Mouse (Mus musculus) liver, embryonic 14.5 days (tissue): ENCODE measurements around the gene Slc25a24. TPM values are rescaled to one million over a fixed set of nuclear protein-coding genes. Genes with fewer than 3 reads are reported as not detected.

Experiments
- ATAC-seq: fragments of 200-750 bp; cut with Nextera tagmentation; 2 replicates; pipeline ENCODE4 v1.8.0; 2017; ENCODE audit warnings: moderate number of reproducible peaks, mild to moderate bottlenecking, moderate library complexity; ENCODE audit not compliant: insufficient read depth
- DNase-seq, 3 experiments: peaks; one replicate each; pipeline ENCODE4 v3.0.0-alpha.2; 2012 to 2013; ENCODE audit warnings: low read depth in 3 of 3, low spot score in 3 of 3
- H3K27ac ChIP-seq: fragments of 300-500 bp; sonication (generic); 2 replicates; pipeline ENCODE4 v1.5.1; 2014; ENCODE audit warnings: moderate library complexity, mild to moderate bottlenecking, control low read depth, inconsistent platforms
- H3K27me3 ChIP-seq: fragments of 300-500 bp; sonication (generic); 2 replicates; pipeline ENCODE4 v1.6.1; 2014; ENCODE audit warnings: mild to moderate bottlenecking, low read length, moderate library complexity; ENCODE audit not compliant: control insufficient read depth, insufficient read depth
- H3K36me3 ChIP-seq: fragments of 300-500 bp; sonication (generic); replicated peaks from 2 replicates; pipeline ENCODE4 v1.6.1; 2014; ENCODE audit warnings: low read depth; ENCODE audit not compliant: control insufficient read depth, insufficient read depth
- H3K4me1 ChIP-seq, 2 experiments: fragments of 200-500 bp in 1 of 2; fragments of 300-500 bp in 1 of 2; sonication (generic) in 1 of 2; replicated peaks; 2 replicates each; pipeline ENCODE4 v1.6.1; 2012 to 2014; ENCODE audit warnings: antibody characterized with exemption in 1 of 2, inconsistent platforms in 1 of 2, low read length in 1 of 2; ENCODE audit not compliant: control insufficient read depth in 2 of 2, insufficient read depth in 2 of 2
- H3K4me2 ChIP-seq: fragments of 300-500 bp; sonication (generic); 2 replicates; pipeline ENCODE4 v1.6.1; 2014; ENCODE audit warnings: low read depth, mild to moderate bottlenecking, control low read depth, moderate library complexity
- H3K4me3 ChIP-seq, 2 experiments: fragments of 200-500 bp in 1 of 2; fragments of 300-500 bp in 1 of 2; sonication (generic) in 1 of 2; 2 replicates each; pipeline ENCODE4 v1.5.1; 2012 to 2014; ENCODE audit warnings: low read depth in 2 of 2, low read length in 2 of 2, mild to moderate bottlenecking in 2 of 2, control low read depth in 1 of 2, inconsistent platforms in 1 of 2, moderate library complexity in 1 of 2; ENCODE audit not compliant: insufficient read depth in 1 of 2
- H3K9ac ChIP-seq: fragments of 300-500 bp; sonication (generic); replicated peaks from 2 replicates; pipeline ENCODE4 v1.6.1; 2014; ENCODE audit warnings: mild to moderate bottlenecking, control low read depth, moderate library complexity
- H3K9me3 ChIP-seq: fragments of 300-500 bp; sonication (generic); 2 replicates; pipeline ENCODE4 v1.6.1; 2016; ENCODE audit warnings: low read length, mixed read lengths; ENCODE audit not compliant: control insufficient read depth
- CTCF ChIP-seq: IDR thresholded peaks from 2 replicates; pipeline ENCODE4 v1.5.1; 2016; ENCODE audit warnings: antibody characterized with exemption, low read depth, control low read depth
- EP300 ChIP-seq: IDR thresholded peaks from 2 replicates; pipeline ENCODE4 v1.6.1; 2016; ENCODE audit warnings: antibody characterized with exemption, low read depth
- WGBS: fragments of 180-500 bp; shearing (Covaris S2); extraction: QIAGEN DNeasy Blood & Tissue Kit; methylation state at CpG from one replicate; pipeline ENCODE4 v1.1.7; 2014; ENCODE audit not compliant: insufficient replicate concordance; 5-methylcytosine and 5-hydroxymethylcytosine counted together
- polyA plus RNA-seq, 2 experiments: library from polyadenylated mRNA; depleted of rRNA in 1 of 2; stranded (reverse) in 1 of 2; unstranded in 1 of 2; fragments of >200 nt; fragmentation: Nextera tagmentation in 1 of 2; extraction: Ambion mirVana in 1 of 2; gene quantifications; 2 replicates each; pipeline versions ENCODE4 v1.2.1 to v1.2.3; 2012 to 2014

The Slc25a24 gene
- polyA plus RNA-seq, 2 experiments = 2.2 to 3.7 TPM

DNA sequence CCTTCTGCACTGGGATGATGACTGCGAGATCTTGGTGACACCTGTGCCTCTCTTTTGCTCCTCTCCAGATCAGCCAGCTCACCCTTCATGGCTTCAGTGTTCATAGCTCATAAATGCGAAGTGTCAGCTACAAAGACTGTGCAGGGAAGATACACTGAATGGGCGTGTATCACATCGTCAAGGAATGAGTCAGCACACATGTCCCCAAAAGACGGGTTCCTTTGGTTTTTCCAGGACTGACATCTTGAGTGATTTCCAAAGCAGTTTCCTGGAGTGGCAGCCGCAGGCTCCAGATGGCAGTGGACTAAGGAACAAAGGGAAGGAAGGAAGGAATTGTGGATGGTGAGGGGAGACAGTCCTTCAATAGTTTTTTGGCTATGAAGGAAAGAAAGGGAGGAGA lies 55.8 kb downstream of the Slc25a24 start:
- 11% methylated on average over 6 of the region's 6 CpGs for WGBS
- ATAC-seq (no peak), DNase-seq (no peak)
- no peaks in the 10 kb centered on the region for H3K4me1 ChIP-seq
- no peaks in the 10 kb centered on the region for H3K27me3 ChIP-seq
- no peaks in the 10 kb centered on the region for H3K9me3 ChIP-seq
- H3K4me2 ChIP-seq = no peak overlapping the region
- H3K27ac ChIP-seq = no peak overlapping the region
- no peak overlapping the region for H3K9ac ChIP-seq
- TF ChIP-seq EP300 (no peak), CTCF (no peak)
- no peak overlapping the region for H3K4me3 ChIP-seq
- no peaks in the 10 kb centered on the region for H3K36me3 ChIP-seq

DNA sequence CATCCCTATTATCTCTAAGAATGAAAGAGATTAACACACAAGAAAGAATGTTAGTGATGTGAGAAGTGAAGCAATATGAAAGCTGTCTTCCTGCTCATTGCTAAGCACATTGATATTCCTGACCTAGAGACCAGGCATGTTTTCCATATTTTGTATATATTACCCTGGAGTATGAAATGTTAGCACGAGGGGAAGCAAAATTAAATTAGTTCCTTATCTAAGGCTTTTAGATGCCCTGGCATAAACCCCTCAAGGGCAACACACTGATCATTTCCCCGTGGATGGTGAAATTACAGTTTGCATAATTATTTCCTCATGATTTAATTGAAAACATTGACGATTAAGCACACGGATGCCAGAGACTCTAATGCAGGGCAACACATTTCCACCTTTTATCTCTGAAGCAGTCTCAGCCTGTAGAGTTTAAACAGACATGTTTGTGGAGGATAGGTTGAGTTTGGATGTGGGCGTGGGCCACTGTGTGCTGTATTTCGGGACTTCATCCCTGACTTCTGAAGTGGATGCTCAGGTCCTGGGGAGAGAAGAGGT lies 56.7 kb downstream of the Slc25a24 start:
- DNase-seq (no peak), ATAC-seq (no peak)
- Histone ChIP-seq H3K4me2 (no peak overlapping the region), H3K4me3 (no peak overlapping the region), H3K27me3 (no peaks in the 10 kb centered on the region), H3K27ac (no peak overlapping the region), H3K4me1 (no peaks in the 10 kb centered on the region), H3K36me3 (no peaks in the 10 kb centered on the region), H3K9me3 (no peaks in the 10 kb centered on the region), H3K9ac (no peak overlapping the region)
- TF ChIP-seq CTCF (no peak), EP300 (no peak)
- 60% methylated on average over 6 of the region's 6 CpGs for WGBS

DNA sequence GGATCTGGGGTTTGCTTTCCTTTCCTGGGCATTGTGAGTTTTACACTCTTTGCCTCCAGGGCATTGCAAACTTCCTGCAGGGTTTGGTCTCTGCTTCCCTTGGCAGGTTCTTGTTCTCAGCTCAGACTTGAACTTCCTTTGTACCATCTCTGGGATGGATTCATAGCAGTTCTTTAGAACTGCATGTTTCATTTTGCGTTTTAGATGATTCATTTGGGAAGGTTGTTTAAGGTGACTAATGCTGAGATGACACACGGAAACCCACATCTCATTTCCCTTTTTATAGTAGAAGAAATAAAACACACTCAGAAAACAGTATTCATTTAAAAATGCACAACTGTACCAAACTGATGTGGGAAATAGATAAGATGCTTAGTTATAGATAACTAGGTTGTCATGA lies 73.2 kb downstream of the Slc25a24 start:
- WGBS = 49% methylated on average over 2 of the region's 2 CpGs
- no peak overlapping the region for H3K9ac ChIP-seq
- DNase-seq (no peak), ATAC-seq (no peak)
- H3K4me1 ChIP-seq = no peaks in the 10 kb centered on the region
- H3K27ac ChIP-seq = no peak overlapping the region
- no peaks in the 10 kb centered on the region for H3K36me3 ChIP-seq
- H3K4me2 ChIP-seq = no peak overlapping the region
- TF ChIP-seq CTCF = no peak
- TF ChIP-seq EP300 = no peak
- H3K9me3 ChIP-seq = no peaks in the 10 kb centered on the region
- H3K4me3 ChIP-seq = no peak overlapping the region
- no peaks in the 10 kb centered on the region for H3K27me3 ChIP-seq

DNA sequence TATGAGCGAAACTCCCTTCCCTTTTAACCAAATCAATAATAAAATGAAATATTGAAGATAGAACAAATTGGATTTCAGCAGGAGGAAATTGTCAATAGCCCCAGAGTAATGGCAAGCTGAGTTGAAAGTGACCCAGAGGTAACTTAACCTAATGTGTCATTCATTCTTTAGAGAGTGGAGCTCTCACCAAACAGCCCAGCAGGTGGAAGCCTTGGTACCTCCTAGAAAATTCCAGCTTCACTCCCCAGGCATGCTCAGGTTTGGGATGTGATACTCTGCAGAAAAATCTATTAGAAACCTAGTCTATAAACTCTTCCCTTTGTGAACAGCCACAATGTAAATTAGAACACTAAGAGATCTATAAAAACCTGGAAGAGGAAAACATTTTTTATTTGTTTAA lies 76.3 kb downstream of the Slc25a24 start:
- Histone ChIP-seq H3K4me2 (no peak overlapping the region), H3K36me3 (no peaks in the 10 kb centered on the region), H3K27ac (no peak overlapping the region), H3K27me3 (no peaks in the 10 kb centered on the region), H3K9ac (no peak overlapping the region), H3K9me3 (no peaks in the 10 kb centered on the region), H3K4me3 (no peak overlapping the region), H3K4me1 (no peaks in the 10 kb centered on the region)
- no peak for DNase-seq
- 70% methylated on average over 1 of the region's 1 CpGs for WGBS
- TF ChIP-seq EP300 = no peak
- no peak; the same call in 1 of the 2 replicates for TF ChIP-seq CTCF
- ATAC-seq = no peak

DNA sequence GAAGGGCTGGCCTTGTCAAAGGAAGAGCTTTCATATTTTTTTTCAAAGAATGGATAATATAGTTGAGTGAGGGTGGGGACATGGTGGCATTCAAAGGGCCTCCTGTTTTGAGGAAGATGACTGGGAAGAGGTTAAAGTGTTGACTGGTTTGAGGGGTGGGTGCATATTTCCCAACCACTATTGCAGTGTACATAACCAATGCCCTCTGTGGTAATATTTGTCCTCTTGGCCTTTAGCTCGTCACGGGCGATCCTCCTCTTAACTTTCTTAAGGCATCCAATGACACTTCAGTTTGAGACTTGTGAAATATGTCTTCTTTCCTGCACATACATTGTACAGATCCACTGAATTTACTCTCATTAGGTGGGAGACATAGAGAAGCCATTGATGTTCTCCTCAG lies 89.4 kb downstream of the Slc25a24 start:
- no peak for TF ChIP-seq EP300
- no peak for TF ChIP-seq CTCF
- no peaks in the 10 kb centered on the region for H3K9me3 ChIP-seq
- no peak for ATAC-seq
- DNase-seq = no peak
- H3K27me3 ChIP-seq = no peaks in the 10 kb centered on the region
- 77% methylated on average over 3 of the region's 3 CpGs for WGBS
- H3K9ac ChIP-seq = no peak overlapping the region
- no peak overlapping the region for H3K27ac ChIP-seq
- H3K4me1 ChIP-seq = no peaks in the 10 kb centered on the region
- H3K4me3 ChIP-seq = no peak overlapping the region
- H3K36me3 ChIP-seq = no peaks in the 10 kb centered on the region
- no peak overlapping the region for H3K4me2 ChIP-seq

DNA sequence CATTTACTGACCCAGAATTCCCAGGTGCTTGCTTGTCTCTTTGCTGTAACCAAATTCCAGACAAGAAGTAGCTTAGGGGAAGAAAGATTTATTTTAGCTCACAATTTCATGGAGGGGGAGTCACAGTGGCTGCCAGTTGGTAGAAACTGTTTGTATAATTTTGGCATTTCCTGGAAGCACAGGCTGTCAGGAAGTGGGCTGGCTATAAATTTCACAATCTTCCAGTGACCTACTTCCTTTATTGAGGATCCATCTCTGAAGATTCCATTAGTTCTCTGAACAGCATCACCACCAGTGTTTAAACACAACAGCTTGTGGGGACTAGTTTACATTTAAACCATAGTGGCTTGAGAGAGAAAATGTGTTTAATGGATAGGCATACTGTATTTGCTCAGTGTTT lies 93.4 kb downstream of the Slc25a24 start:
- no peak overlapping the region for H3K9ac ChIP-seq
- H3K4me2 ChIP-seq = no peak overlapping the region
- ATAC-seq (no peak), DNase-seq (no peak)
- H3K4me1 ChIP-seq = no peaks in the 10 kb centered on the region
- H3K9me3 ChIP-seq = no peaks in the 10 kb centered on the region
- H3K4me3 ChIP-seq = no peak overlapping the region
- no peaks in the 10 kb centered on the region for H3K36me3 ChIP-seq
- H3K27me3 ChIP-seq = no peaks in the 10 kb centered on the region
- H3K27ac ChIP-seq = no peak overlapping the region
- TF ChIP-seq CTCF (no peak), EP300 (no peak)

Other genes with a start within 250 kb of the Slc25a24 start
- gene Fndc7, start 233.1 kb upstream of the Slc25a24 start, polyA plus RNA-seq (2012; rRNA removed) = not detected in 2 replicates
- not detected in 2 replicates for gene Fndc7, start 233.1 kb upstream of the Slc25a24 start, polyA plus RNA-seq (2014; fragmentation: Nextera tagmentation; extraction: Ambion mirVana)
- gene Prpf38b, start 211.4 kb upstream of the Slc25a24 start, polyA plus RNA-seq (2012; rRNA removed) = 29.5 and 47.5 TPM in 2 replicates
- gene Prpf38b, start 211.4 kb upstream of the Slc25a24 start, polyA plus RNA-seq (2014; fragmentation: Nextera tagmentation; extraction: Ambion mirVana) = 20.2 and 22.4 TPM in 2 replicates
- gene Henmt1, start 183.3 kb upstream of the Slc25a24 start, polyA plus RNA-seq (2012; rRNA removed) = 0.02 and 0.03 TPM in 2 replicates
- 0.08 TPM in 1 of 2 replicates, not detected in the other for gene Henmt1, start 183.3 kb upstream of the Slc25a24 start, polyA plus RNA-seq (2014; fragmentation: Nextera tagmentation; extraction: Ambion mirVana)
- not detected in 2 replicates for gene Gm9857, start 182.7 kb upstream of the Slc25a24 start, polyA plus RNA-seq (2012; rRNA removed)
- not detected in 2 replicates for gene Gm9857, start 182.7 kb upstream of the Slc25a24 start, polyA plus RNA-seq (2014; fragmentation: Nextera tagmentation; extraction: Ambion mirVana)
- 1.6 and 2.0 TPM in 2 replicates for gene Fam102b, start 95.5 kb upstream of the Slc25a24 start, polyA plus RNA-seq (2012; rRNA removed)
- gene Fam102b, start 95.5 kb upstream of the Slc25a24 start, polyA plus RNA-seq (2014; fragmentation: Nextera tagmentation; extraction: Ambion mirVana) = 1.3 and 2.2 TPM in 2 replicates
- not detected in 2 replicates for gene Slc25a54, start 42.7 kb upstream of the Slc25a24 start, polyA plus RNA-seq (2012; rRNA removed)
- not detected in 2 replicates for gene Slc25a54, start 42.7 kb upstream of the Slc25a24 start, polyA plus RNA-seq (2014; fragmentation: Nextera tagmentation; extraction: Ambion mirVana)
- gene Vav3, start 217.5 kb downstream of the Slc25a24 start, polyA plus RNA-seq (2012; rRNA removed) = 0.61 and 1.2 TPM in 2 replicates
- gene Vav3, start 217.5 kb downstream of the Slc25a24 start, polyA plus RNA-seq (2014; fragmentation: Nextera tagmentation; extraction: Ambion mirVana) = 2.5 and 2.8 TPM in 2 replicates